Mouse (Mus musculus) stomach, postnatal 0 days (tissue): Measurements from ENCODE around the gene 1700067K01Rik. TPM values are rescaled to one million over a fixed set of nuclear protein-coding genes. Genes with fewer than 3 reads are reported as not detected.

Experiments used
- ATAC-seq: fragments of 200-750 bp; cut with Nextera tagmentation; 2 replicates; pipeline ENCODE4 v1.8.0; 2017; ENCODE audit not compliant: low FRiP score, low TSS enrichment
- DNase-seq: peaks from one replicate; pipeline ENCODE4 v3.0.0-alpha.2; 2016; ENCODE audit warnings: low spot score
- H3K27ac ChIP-seq: fragments of 300-500 bp; sonication (generic); replicated peaks from 2 replicates; pipeline ENCODE4 v1.5.1; 2014; ENCODE audit warnings: mild to moderate bottlenecking, control low read depth
- H3K27me3 ChIP-seq: fragments of 300-500 bp; sonication (generic); 2 replicates; pipeline ENCODE4 v1.6.1; 2014; ENCODE audit warnings: low read length; ENCODE audit not compliant: control insufficient read depth, insufficient read depth
- H3K36me3 ChIP-seq: fragments of 300-500 bp; sonication (generic); 2 replicates; pipeline ENCODE4 v1.6.1; 2014; ENCODE audit warnings: low read length, mixed read lengths; ENCODE audit not compliant: control insufficient read depth, insufficient read depth
- H3K4me1 ChIP-seq: fragments of 300-500 bp; sonication (generic); replicated peaks from 2 replicates; pipeline ENCODE4 v1.6.1; 2014; ENCODE audit warnings: antibody characterized with exemption; ENCODE audit not compliant: control insufficient read depth, insufficient read depth
- H3K4me2 ChIP-seq: fragments of 300-500 bp; sonication (generic); replicated peaks from 2 replicates; pipeline ENCODE4 v1.6.1; 2014; ENCODE audit warnings: low read depth, mild to moderate bottlenecking, control low read depth, moderate library complexity
- H3K4me3 ChIP-seq: fragments of 300-500 bp; sonication (generic); 2 replicates; pipeline ENCODE4 v1.5.1; 2014; ENCODE audit warnings: low read depth, low read length, control low read depth
- H3K9ac ChIP-seq: fragments of 300-500 bp; sonication (generic); 2 replicates; pipeline ENCODE4 v1.6.1; 2014; ENCODE audit warnings: mild to moderate bottlenecking, low read length, control low read depth, mixed read lengths
- H3K9me3 ChIP-seq: fragments of 300-500 bp; sonication (generic); 2 replicates; pipeline ENCODE4 v1.6.1; 2016; ENCODE audit warnings: low read length; ENCODE audit not compliant: control insufficient read depth
- CTCF ChIP-seq: IDR thresholded peaks from 2 replicates; pipeline ENCODE4 v1.5.1; 2016; ENCODE audit warnings: antibody characterized with exemption, low read depth, mild to moderate bottlenecking, moderate library complexity
- EP300 ChIP-seq: optimal IDR thresholded peaks from 2 replicates; pipeline ENCODE3; 2016; ENCODE audit warnings: antibody characterized with exemption
- WGBS: fragments of 180-500 bp; shearing (Covaris S2); extraction: QIAGEN DNeasy Blood & Tissue Kit; methylation state at CpG from one replicate; pipeline ENCODE4 v1.1.7; 2014; 5-methylcytosine and 5-hydroxymethylcytosine counted together
- polyA plus RNA-seq: library from polyadenylated mRNA; unstranded; fragments of >200 nt; fragmentation: Nextera tagmentation; extraction: Ambion mirVana; gene quantifications from 2 replicates; pipeline ENCODE4 v1.2.1, GENCODE M21; 2015

The 1700067K01Rik gene
- polyA plus RNA-seq, 1 experiment from 2014 or later = 0.36 TPM

GRCm38 (mm10) chr8:83989243-83989642 is 12.1 kb upstream of the 1700067K01Rik start:
- no peak overlapping the region for H3K27ac ChIP-seq
- H3K9me3 ChIP-seq = no peaks in the 10 kb centered on the region
- H3K4me3 ChIP-seq = no peak overlapping the region
- H3K4me2 ChIP-seq = no peak overlapping the region
- H3K27me3 ChIP-seq = no peaks in the 10 kb centered on the region
- DNase-seq = no peak
- no peak for TF ChIP-seq CTCF
- no peak for TF ChIP-seq EP300
- no peak overlapping the region for H3K9ac ChIP-seq
- 79% methylated on average over 7 of the region's 7 CpGs for WGBS
- H3K4me1 ChIP-seq = no peaks in the 10 kb centered on the region
- H3K36me3 ChIP-seq = peaks cover 17% of the 10 kb centered on the region
- no peak for ATAC-seq

- no peaks in the 10 kb centered on the region for H3K27me3 ChIP-seq
- H3K4me1 ChIP-seq = no peaks in the 10 kb centered on the region
- 96% methylated on average over 14 of the region's 14 CpGs for WGBS
- TF ChIP-seq CTCF (no peak), EP300 (no peak)
- peaks cover 19% of the 10 kb centered on the region for H3K36me3 ChIP-seq
- ATAC-seq (no peak), DNase-seq (no peak)
- no peak overlapping the region for H3K4me2 ChIP-seq
- no peaks in the 10 kb centered on the region for H3K9me3 ChIP-seq
- H3K9ac ChIP-seq = no peak overlapping the region
- H3K4me3 ChIP-seq = no peak overlapping the region
- no peak overlapping the region for H3K27ac ChIP-seq
Observed at GRCm38 (mm10) chr8:83990170-83990569, 11.1 kb upstream of the 1700067K01Rik start.

GRCm38 (mm10) chr8:83992488-83992887 is 8.8 kb upstream of the 1700067K01Rik start:
- Histone ChIP-seq H3K4me1 (no peaks in the 10 kb centered on the region), H3K9ac (no peak overlapping the region), H3K36me3 (peaks cover 13% of the 10 kb centered on the region), H3K27ac (no peak overlapping the region), H3K27me3 (no peaks in the 10 kb centered on the region), H3K9me3 (no peaks in the 10 kb centered on the region), H3K4me3 (no peak overlapping the region), H3K4me2 (no peak overlapping the region)
- 88% methylated on average over 2 of the region's 2 CpGs for WGBS
- ATAC-seq (no peak), DNase-seq (no peak)
- TF ChIP-seq EP300 = no peak

GRCm38 (mm10) chr8:83994030-83994429 is 7.3 kb upstream of the 1700067K01Rik start:
- Histone ChIP-seq H3K27me3 (no peaks in the 10 kb centered on the region), H3K9ac (no peak overlapping the region), H3K9me3 (no peaks in the 10 kb centered on the region), H3K27ac (no peak overlapping the region), H3K4me3 (no peak overlapping the region), H3K4me2 (no peak overlapping the region), H3K36me3 (peaks cover 8% of the 10 kb centered on the region), H3K4me1 (peaks cover 4% of the 10 kb centered on the region)
- whole genome bisulfite sequencing = 72% methylated on average over 3 of the region's 3 CpGs
- no peak for ATAC-seq
- DNase-seq = no peak
- no peak for TF ChIP-seq EP300

GRCm38 (mm10) chr8:83995973-83996372 is 5.3 kb upstream of the 1700067K01Rik start:
- H3K27ac ChIP-seq = peak overlapping the region; percentile 92; the same call in 1 of the 2 replicates
- H3K9me3 ChIP-seq = no peaks in the 10 kb centered on the region
- TF ChIP-seq CTCF (no peak), EP300 (no peak)
- peak overlapping the region; percentile 92 for H3K4me2 ChIP-seq
- peaks cover 7% of the 10 kb centered on the region for H3K36me3 ChIP-seq
- no peak for DNase-seq
- no peaks in the 10 kb centered on the region for H3K27me3 ChIP-seq
- 32% methylated on average over 12 of the region's 12 CpGs for WGBS
- no peak overlapping the region for H3K9ac ChIP-seq
- no peak for ATAC-seq
- H3K4me3 ChIP-seq = no peak overlapping the region
- H3K4me1 ChIP-seq = peaks cover 10% of the 10 kb centered on the region

GRCm38 (mm10) chr8:83996567-83997505 is 4.5 kb upstream of the 1700067K01Rik start:
- Histone ChIP-seq H3K36me3 (peaks cover 6% of the 10 kb centered on the region), H3K9ac (peak overlapping the region; percentile 66), H3K27ac (peak overlapping the region; percentile 92), H3K27me3 (no peaks in the 10 kb centered on the region), H3K4me3 (peak overlapping the region; percentile 71), H3K4me2 (peak overlapping the region; percentile 92), H3K4me1 (peaks cover 10% of the 10 kb centered on the region), H3K9me3 (no peaks in the 10 kb centered on the region)
- TF ChIP-seq EP300 (no peak), CTCF (no peak)
- peak; percentile 89 for DNase-seq
- ATAC-seq = peak; percentile 87
- WGBS = 1% methylated on average over 46 of the region's 103 CpGs
